Mouse (Mus musculus) 3T3-L1 (cell line): ENCODE data around the gene Efhd2.

Source experiments
- DNase-seq: peaks from one replicate; pipeline ENCODE4 v3.0.0-alpha.2; 2015; ENCODE audit warnings: low read depth, low spot score

The Efhd2 gene

DNA sequence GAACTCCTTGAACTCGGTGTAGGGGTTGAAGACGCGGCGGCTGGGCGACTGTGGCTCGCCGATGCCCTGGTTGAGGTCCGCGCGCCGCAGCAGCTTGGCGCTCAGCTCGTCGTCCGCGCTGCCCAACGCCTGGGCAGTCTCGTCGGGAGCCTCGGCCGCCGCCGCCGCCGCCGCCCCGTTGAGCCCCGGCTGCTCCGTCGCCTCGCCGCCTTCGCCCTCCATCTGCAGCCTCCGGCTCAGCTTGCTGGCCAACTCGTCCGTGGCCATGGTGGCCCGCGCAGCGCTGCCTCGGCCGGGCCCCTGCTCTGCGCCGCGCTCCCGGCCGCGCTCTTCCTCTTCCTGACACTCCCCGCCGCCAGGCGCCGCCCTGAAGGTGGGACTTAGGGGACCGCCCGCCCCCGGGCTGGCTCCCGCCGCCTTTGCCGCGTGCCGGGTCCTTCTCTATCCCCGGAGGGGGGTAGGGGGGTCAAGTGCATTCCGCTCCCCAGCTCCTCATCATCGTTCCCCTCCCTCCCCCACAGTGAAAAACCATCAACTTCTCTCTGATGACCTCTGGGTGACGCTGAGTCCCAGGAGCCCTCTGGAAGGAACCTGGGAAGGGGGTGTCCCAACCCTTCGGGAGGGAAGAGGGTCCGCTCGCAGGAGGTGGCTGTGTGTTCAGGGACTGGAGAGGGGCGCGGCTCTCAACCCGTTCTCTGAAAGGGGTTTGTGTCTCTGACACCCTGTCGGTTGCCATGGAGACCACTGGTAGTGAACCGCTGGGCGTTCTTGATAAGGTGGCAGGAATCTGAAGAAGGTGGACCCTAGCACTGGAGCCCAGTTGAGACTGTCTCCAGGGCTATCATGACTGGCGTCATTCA lies at the start of gene Efhd2:
Gene Efhd2 (minus strand): TSS at position 320 of the 860 bp plus-strand sequence.
- DNase-seq = peak; percentile 49

DNA sequence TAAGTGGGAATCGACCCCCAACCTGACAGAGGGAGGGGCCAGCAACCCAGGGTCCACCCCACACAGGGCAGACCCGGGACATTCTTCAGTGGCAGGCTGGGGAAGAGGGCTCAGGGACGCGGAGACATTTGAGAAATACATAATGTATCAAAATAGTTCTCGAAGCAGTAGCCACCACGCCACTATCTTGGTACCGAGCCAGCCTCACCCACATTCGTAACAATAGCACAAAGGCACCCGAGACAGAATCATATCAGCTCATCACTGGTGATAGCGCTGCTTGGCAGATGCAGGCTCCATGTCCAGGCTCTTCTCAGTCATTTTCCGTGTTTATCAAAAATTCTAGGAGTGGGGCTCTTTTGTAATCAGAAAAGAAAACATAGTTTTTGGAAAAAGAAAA lies 49.2 kb upstream of the Efhd2 start:
- DNase-seq = no peak

DNA sequence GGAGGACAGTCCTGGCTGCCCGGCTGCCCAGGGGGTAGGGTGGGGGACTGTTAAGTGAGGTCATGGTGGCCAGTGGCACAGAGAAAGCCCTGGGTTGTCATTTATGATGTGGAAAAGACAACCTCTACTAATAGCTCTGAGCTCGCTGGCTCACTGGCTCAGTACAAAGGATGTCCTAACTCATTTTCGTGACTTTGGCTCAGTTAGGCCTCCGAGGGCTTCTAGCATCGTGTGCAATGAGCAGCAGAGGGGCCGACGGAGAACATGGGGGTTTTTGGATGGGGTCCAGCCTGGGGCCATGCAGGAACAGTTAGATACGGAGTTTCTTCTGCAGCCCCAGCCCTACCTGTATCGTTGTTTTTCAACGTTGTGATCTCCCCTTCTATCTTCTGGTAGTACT lies 45.7 kb upstream of the Efhd2 start:
- no peak for DNase-seq

DNA sequence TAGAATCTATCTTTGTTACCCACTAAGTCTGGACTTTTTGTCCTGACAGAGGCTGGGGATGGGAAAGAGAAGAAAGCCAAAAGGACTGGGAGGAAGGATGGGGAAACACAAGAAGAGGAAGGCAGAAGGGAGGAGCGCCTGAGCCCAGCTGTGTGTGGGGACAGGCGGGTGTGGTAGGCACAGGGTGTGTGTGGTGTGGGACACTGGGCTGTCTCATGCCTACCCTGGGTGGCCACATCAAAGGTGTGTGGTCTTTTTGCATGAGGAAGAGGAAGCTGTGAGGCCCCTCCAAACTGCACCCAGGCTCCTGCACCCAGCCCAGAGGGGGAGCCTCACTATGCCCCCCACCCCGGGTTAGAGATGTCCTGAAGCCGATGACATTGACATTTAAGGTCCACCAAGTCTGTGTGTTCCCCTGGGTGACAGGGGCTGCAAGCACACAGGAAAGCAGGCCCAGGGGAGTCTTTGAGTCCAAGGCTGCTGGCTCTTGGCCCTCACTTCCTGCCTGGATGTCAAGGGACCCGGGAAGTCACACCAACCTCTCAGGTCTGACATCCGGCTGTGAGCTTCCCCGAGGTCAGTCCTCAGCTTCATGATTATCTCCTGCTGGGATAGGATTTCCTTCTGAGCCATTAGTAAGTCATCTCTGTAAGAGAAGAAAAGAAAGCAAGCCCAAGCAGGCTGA lies 43.2 kb upstream of the Efhd2 start:
- DNase-seq = no peak

DNA sequence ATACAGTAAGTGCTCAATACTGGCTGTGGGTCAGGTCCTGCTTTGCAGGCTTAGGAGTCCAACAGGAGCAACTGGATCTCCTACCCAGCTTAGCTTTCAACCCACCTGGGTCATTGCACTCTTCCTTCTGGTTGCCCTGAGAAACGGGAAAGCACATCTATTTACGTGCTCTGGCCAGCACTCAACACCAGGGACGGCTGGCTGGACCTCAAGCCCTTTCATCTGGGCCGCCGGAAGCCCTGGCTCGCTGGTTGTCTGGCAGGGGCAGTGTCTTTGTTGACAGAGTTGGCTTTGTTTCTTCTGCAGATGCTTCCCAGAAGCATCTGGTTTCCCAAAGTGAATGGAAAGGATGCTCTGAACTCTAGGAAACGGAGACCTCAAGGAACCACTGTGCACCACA lies 39.3 kb upstream of the Efhd2 start:
- DNase-seq = no peak

DNA sequence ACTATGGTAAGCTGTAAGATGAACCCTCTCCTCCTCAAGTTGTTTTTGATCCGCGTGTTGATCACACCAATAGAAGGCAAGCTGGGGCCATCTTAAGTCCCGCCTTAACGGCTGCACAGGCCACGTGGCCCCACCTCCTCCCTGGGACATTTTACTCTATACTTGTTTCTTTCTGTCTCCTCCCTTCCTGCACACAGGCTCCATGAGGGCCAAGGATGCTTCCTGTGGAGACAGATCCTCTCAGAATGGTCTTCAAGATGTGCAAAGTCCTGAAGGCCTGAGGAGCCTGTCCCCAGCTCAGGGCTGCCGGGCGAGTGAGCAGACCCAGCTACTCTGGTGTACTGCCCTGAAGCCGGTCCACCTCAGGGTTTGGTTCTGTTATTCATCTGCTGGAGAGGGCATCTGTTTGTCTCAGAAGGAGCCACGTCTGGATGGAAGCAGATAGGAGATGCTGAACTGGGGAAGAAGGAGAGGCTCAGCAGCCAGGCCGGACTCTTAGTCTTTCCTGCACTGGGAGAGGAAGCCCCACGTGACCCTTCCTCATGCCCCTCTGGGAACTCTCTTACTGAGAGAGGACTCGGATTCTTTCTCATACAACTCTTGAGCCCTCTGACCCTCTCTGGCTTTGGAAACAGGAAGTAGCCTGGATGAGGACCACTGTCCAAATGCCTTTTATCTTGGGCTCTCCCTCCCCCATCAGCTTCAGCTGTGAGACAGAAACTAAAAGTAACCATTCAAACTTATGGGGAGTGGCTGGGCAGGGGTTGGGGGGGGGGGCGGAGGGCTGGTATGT lies 38.7 kb upstream of the Efhd2 start:
- DNase-seq = no peak

DNA sequence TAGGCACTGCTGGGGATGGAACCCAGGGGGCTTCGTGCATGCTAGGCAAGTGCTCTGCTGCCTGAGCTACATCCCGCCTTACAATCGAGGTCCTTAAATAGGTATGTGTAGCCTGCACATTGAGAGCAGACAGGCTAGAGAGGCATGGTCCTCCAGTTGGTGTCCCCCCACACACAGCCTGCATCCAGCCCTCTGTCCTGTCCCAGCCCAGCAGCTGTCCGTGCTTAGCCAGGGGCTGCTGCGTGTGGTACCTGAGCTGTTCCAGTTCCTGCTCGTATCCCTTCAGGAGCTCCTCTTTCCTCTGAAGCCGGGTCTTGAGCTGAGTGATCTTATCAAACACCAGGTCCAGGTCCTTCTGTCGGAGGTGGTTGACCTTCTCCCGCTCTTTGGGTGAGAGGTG lies 30.0 kb upstream of the Efhd2 start:
- DNase-seq = no peak

DNA sequence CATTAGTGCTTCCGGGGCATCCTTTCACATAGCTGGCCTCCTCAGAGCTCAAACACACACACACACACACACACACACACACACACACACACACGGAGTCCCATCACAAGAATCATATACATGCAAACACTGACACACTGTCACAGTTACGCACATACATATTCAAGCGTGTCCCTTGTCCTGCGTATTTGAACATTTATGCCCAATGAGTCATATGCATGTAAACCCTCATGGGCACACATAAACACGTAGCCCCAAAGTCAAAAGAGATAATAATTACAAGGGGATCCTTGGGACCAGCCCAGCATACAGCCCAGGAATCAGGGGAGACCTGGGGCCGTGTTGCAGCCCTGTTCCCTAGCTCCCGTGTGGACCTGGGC lies 27.7 kb upstream of the Efhd2 start:
- no peak for DNase-seq

DNA sequence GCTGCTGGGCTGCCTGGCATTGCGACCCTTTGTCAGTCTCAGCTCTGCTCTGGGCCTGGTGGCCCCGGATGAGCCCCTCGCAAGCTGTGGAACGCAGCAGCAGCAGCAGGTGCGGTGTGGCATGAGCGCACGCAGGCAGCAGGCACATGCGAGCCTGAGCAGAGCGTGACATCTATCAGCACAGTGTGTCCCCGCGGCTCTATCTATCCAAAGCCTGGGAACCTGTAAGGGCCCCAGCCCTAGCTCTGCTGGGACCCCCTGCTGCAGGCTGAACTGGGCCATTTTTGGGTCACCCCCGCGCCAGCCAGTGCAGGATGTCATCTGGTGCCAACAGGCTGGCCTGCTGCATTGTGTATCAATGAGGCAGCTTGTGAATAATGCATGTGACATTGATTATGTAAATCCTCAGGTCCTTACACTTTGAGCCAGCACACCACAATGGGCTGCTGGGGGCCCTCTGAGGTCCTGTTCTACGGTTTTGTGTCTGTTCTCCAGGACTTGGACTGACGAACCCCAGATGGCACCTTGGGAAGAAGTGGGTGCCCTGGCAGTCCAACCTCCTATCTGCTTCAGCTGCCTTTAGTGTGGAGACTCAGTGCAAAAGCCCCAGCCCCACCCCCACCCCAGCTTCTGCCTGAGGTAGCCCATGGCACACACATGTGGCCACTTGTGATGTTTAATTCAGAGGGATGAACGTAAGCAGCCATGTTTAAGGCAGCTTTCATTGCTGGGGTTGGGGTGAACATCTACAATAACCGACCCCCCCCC lies 27.2 kb upstream of the Efhd2 start:
- DNase-seq = no peak

DNA sequence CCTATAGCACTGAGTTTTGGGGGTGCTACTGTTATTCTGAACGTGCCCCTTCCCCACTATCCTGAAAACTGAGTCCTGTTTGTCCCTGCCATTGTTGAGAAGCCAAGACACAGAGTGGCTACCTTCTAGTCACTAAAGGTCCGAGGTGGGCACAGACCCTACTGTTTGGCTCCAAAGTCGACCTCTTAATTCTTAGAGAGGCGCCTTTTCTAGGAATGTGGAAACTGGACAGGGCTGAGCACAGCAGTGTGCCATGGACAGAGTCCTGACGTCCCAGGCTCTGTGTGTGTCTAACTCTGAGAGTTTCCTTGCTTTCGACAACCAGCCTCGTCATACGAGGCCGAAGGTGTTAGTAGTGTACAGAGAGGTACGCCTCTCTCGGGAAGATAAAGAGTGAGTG lies 25.7 kb upstream of the Efhd2 start:
- no peak for DNase-seq

DNA sequence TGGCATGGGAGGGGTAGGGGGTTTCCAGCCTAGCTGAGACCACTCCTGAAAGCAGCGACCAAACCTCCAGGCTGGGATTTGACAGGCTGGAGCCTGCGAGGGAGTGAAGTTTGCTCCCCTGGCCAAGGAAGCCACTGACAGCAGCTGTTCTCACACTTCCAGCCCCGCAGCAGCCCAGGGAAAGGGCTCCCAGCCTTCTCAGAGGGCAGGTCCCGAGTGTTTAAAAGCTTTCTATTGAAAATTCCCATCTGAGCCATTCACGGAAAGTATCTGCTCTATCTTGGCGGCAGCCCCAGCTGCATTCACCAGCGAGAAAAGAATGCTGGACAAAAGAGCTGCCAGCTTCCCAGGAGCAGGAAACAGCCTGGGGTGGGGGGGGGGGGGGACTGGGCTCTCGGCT lies 25.2 kb upstream of the Efhd2 start:
- DNase-seq = peak; percentile 9

DNA sequence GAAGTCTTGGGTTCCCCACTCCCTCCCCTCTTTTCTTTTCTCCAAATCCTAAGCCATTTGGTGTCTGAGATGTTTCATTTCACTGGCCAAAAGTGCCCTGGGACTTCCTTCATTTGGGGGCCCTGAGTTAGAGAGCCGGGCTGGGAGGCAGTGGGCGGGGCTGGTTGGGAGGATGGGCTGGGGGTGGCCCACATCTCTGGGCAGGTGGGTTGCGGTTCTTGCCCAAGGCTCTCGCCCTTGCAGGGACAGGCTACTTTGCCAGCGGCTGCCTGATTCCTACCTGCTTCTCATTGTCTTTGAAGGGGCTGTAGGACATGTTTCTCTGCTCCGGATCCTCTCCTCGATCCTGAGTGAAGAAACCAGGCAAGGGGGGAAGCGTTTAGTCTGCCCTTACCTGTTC lies 24.2 kb upstream of the Efhd2 start:
- no peak for DNase-seq

DNA sequence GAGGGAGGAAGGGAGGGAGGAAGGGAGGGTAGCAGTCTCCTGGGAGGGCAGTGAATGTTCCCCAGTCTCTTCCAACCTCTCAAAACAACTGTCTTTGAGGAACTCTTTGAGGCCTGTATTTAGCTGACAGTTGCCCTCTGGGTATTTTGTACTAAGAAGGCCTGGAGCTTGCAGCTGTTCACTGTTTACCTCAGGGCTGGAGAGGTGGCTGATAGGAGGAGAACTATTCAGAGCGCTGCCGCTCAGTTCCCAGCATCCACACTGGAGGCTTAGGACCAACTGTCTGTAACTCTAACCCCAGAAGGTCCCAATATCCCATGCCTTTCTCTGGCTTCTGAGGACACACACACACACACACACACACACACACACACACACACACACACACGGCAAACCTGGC lies 23.1 kb upstream of the Efhd2 start:
- DNase-seq = no peak

DNA sequence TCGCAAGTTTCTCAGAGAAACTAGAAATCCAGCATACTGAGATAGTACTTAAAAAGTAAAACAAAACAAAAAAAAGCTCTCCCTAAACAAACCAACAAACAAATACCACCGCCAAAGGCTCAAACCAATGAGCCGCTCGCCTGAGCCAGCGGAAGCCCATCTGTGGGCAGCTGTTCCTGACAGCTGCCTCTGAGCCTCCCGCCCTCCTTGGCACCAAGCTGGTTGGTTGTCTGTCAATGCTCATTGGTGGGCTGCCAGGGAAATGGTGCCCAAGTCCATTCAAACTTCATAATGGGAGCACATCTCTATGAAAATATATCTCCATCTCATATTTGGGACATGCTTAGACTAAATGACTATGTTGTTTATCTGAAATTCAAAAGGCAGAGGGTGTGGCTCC lies 22.5 kb upstream of the Efhd2 start:
- DNase-seq = no peak

DNA sequence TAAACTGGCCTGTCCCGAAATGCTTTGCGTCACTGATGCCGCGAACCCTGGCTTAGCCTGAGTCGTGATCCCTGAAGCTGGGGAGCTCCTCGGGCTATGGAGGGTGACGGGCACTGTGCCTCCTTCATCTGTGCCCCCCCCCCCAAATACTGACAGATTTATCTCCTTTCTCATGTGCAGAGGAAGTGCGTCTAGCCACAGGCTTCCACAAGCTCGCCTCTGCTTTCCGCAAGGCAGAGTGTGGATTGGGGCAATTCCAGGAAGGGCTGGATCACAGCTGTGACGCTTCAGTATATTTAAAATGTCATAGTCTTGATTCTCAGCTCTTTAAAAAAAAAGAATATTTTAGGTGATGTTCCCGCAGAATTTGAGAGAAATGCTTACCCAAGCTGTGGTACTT lies 21.1 kb upstream of the Efhd2 start:
- DNase-seq = no peak

DNA sequence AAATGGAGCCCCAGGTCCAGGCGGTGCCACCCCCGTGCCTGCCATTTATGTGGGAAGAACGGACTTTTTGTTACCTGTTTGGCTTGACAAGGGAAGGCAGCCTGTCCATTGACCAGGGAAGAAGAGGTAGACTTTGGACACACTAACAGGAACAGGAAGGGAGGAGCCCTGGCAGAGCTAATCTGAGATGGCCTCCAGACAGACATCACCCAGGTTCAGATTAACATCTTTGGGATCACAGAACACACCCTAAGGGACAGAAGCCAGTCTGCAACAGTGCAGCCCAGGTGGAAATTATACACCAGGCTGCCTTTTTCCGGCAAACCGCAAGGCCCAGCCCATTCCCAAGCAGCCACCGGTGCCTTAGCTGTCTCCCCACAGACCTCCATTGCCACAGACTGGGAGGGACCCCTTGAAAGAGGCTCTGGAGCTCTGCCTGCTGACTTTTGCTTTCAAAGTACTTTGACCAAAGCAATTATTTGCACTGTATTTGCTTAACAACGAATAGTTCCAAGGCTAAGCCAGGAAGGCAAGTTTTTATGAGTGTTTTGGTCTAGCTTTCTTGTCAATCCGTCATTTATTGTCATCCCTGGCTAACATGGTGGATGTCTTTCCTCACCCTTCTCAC lies 18.6 kb upstream of the Efhd2 start:
- no peak for DNase-seq

DNA sequence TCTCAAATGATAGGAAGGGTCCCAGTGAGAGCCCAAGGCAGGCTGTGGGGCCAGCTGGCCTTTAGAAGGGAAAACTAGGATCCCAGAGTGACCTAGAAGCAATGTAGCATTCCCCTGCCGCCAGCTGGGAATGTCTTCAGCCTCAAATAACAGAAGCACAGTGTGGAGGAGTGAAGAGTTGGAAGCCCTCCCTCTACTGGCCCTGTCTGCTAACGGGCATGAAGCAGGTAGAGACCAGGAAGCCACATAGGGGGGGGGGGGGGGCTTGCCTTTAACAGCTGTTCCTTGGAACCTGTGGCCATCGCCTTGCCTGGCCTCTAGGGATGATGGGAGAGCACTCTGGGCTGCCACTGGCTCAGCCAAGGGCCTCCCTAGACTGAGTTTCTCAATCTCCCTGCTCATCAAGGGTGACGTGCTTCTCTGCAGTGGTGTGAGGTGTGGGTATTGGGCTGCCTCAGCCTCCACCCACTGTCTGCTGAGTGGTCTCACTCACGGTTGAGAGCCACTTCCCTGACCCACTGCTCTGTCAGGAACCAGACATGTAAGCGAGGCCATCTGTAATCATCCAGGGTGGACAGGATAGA lies 11.8 kb upstream of the Efhd2 start:
- DNase-seq = no peak

DNA sequence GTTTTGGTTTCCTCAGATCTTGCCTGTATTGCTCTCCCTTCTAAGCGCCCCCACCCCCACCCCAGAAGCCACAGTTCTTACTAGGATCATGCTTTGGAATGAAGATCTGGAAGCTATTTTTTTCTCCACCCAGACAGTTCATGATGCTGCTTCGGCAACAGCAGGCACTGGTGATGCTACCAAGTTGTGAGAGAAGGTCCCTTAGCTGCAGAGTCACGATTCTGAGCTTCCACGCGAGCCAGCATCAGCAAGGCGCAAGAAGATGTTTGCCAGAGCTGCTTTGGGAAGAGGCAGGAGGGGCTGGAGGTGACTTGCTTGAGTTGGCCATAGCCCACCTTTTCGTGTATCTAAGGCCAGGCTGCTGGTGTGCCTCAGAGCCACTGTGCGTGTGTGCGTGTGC lies 10.7 kb upstream of the Efhd2 start:
- DNase-seq = no peak

DNA sequence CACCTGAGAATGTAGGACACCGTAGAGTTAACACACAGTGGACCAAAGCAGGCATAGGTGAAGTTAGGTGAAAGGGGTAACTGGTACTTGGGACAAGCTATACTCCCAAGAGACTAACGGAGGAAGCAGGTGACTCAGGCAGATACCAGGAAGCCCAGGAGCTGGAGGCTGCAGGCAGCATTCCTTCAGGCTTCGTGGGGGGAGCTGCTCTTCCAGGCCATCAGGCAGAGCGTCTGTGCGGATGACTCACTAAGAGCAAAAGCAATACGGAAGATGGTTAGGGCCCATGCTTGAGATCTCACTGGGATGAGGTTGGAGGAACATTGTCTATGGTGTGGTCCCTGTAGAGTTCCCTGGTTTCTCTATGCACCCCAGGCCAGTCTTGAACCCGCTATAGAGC lies 8.1 kb upstream of the Efhd2 start:
- DNase-seq = peak; percentile 43

DNA sequence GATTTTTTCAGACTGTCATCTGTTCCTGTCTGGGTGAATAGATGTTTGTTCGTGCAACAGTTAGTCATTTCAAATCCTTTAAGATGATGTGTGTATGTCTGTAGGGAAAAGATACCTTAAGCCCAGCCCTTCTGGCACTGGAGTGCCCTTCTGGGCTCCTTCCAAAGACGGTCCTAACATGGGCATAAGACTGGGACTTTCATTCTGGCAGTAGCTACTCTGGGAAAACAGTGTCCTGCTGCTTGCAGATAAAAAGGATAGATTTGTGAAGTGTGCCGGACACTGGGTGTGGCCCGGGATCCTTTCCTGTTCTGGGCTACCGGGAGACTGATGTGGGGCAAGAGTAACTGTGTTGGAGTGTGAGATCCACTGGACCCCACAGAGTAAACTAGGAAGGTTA lies 7.2 kb upstream of the Efhd2 start:
- peak; percentile 37 for DNase-seq
